Mouse (Mus musculus): ENCODE measurements around the gene Ankar. TPM values are rescaled to one million over a fixed set of nuclear protein-coding genes. Genes with fewer than 3 reads are reported as not detected.

Gene Ankar
- polyA plus RNA-seq, 1 experiment from 2014 or later, result not detected

- no peak overlapping the region for H3K4me2 ChIP-seq (ENCODE audit: low read depth)
- ATAC-seq (ENCODE audit: insufficient read depth, low FRiP score, low TSS enrichment) (no peak), DNase-seq (ENCODE audit: low spot score) (no peak)
- H3K27me3 ChIP-seq (ENCODE audit: control insufficient read depth, insufficient read depth, low read length), result no peaks in the 10 kb centered on the region
- no peaks in the 10 kb centered on the region for H3K36me3 ChIP-seq (ENCODE audit: control insufficient read depth, insufficient read depth, low read length)
- no peak overlapping the region for H3K4me3 ChIP-seq (ENCODE audit: low read depth, low read length)
- WGBS, result 55% methylated on average over 3 of the region's 3 CpGs
- H3K9ac ChIP-seq (ENCODE audit: low read length), result no peak overlapping the region
- no peak overlapping the region for H3K27ac ChIP-seq (ENCODE audit: low read depth, low read length)
- no peaks in the 10 kb centered on the region for H3K4me1 ChIP-seq (ENCODE audit: control insufficient read depth, insufficient read depth, low read length)
- no peaks in the 10 kb centered on the region for H3K9me3 ChIP-seq (ENCODE audit: control insufficient read depth, low read length)
Measured at GRCm38 (mm10) chr1:72696256-72696655, 4.1 kb downstream of the Ankar start.

DNA sequence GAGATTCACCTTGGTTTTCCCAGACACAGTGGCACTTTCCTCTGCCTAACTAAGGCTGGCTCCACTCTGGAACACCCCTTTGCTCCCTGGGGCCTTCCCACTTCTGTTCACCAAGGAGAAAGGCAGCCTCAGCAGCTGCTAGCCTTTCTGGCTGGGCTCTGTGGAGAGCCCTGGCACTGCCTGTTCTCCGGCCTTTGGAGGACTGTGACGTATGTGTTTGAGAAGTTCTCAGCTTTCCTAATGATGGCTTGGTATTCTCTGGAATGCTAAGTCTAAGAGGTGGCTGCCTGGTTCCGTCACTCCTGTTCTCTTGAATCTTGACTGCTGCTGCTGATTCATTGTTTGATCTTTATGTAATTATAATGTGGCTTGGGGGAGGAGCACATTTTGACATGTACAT is 27.3 kb downstream of the Ankar start:
- Histone ChIP-seq H3K9ac (ENCODE audit: low read length) (no peak overlapping the region), H3K27ac (ENCODE audit: low read depth, low read length) (no peak overlapping the region), H3K9me3 (ENCODE audit: control insufficient read depth, low read length) (no peaks in the 10 kb centered on the region), H3K4me2 (ENCODE audit: low read depth) (no peak overlapping the region), H3K4me3 (ENCODE audit: low read depth, low read length) (no peak overlapping the region), H3K4me1 (ENCODE audit: control insufficient read depth, insufficient read depth, low read length) (no peaks in the 10 kb centered on the region), H3K36me3 (ENCODE audit: control insufficient read depth, insufficient read depth, low read length) (no peaks in the 10 kb centered on the region), H3K27me3 (ENCODE audit: control insufficient read depth, insufficient read depth, low read length) (no peaks in the 10 kb centered on the region)
- DNase-seq (ENCODE audit: low spot score) (no peak), ATAC-seq (ENCODE audit: insufficient read depth, low FRiP score, low TSS enrichment) (no peak)
- WGBS, result 46% methylated on average over 3 of the region's 3 CpGs

DNA sequence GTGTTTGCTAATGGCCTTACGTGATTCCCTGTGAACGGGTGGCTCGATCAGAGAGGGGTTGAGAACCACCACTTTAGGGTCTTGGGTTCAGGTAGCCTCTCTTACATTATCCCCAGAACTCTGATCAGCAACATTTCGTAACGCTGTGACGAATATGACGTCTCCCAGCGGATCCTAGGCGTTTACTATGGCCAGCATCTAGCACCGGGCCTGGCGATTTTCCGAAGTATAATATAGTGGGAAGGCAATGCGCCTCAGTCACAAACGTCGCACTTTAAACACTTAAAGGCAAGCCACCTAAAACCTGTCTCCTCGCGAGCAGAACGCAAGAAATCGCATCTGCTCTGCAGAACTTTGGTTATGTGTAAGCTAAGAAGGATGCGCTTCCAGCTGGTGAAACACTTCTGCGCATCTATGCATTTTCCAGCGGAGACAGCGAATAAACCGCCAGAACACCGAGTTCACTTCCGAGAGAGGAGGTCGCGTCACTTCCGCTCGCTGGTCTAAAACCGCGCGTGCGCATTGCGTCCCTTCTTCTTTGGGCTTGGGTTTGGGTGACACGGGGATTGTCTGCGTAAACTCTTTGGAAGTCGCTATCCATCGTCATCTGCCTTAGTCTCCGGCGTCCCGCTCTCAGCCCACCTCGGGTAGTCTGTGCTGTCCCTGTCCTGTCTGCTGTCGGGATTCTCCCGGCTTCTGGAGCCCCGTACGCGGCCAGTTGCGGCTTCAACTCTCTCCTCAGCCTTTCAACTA is 59.5 kb downstream of the Ankar start:
- DNase-seq (ENCODE audit: low spot score) (peak; percentile 82), ATAC-seq (ENCODE audit: insufficient read depth, low FRiP score, low TSS enrichment) (peak; percentile 27; the same call in 1 of the 2 replicates)
- no peak overlapping the region for H3K9ac ChIP-seq (ENCODE audit: low read length)
- no peak overlapping the region for H3K27ac ChIP-seq (ENCODE audit: low read depth, low read length)
- WGBS, result 41% methylated on average over 49 of the region's 49 CpGs
- no peaks in the 10 kb centered on the region for H3K4me1 ChIP-seq (ENCODE audit: control insufficient read depth, insufficient read depth, low read length)
- H3K4me2 ChIP-seq (ENCODE audit: low read depth), result peak overlapping the region; percentile 40
- no peaks in the 10 kb centered on the region for H3K36me3 ChIP-seq (ENCODE audit: control insufficient read depth, insufficient read depth, low read length)
- no peaks in the 10 kb centered on the region for H3K9me3 ChIP-seq (ENCODE audit: control insufficient read depth, low read length)
- no peak overlapping the region for H3K4me3 ChIP-seq (ENCODE audit: low read depth, low read length)
- no peaks in the 10 kb centered on the region for H3K27me3 ChIP-seq (ENCODE audit: control insufficient read depth, insufficient read depth, low read length)

- no peak for ATAC-seq (ENCODE audit: insufficient read depth, low FRiP score, low TSS enrichment)
Measured at GRCm38 (mm10) chr1:72635221-72635620, 65.2 kb downstream of the Ankar start.

GRCm38 (mm10) chr1:72612172-72612571 is 88.2 kb downstream of the Ankar start:
- ATAC-seq (ENCODE audit: insufficient read depth, low FRiP score, low TSS enrichment) (no peak), DNase-seq (ENCODE audit: low spot score) (no peak)
- H3K4me2 ChIP-seq (ENCODE audit: low read depth), result no peak overlapping the region
- no peak overlapping the region for H3K9ac ChIP-seq (ENCODE audit: low read length)
- WGBS, result 93% methylated on average over 6 of the region's 6 CpGs
- H3K27ac ChIP-seq (ENCODE audit: low read depth, low read length), result no peak overlapping the region
- no peaks in the 10 kb centered on the region for H3K9me3 ChIP-seq (ENCODE audit: control insufficient read depth, low read length)
- H3K4me1 ChIP-seq (ENCODE audit: control insufficient read depth, insufficient read depth, low read length), result 0 out of 2 replicates have a peak, but pooled peaks cover 3% of the 10 kb centered on the region
- no peak overlapping the region for H3K4me3 ChIP-seq (ENCODE audit: low read depth, low read length)
- H3K27me3 ChIP-seq (ENCODE audit: control insufficient read depth, insufficient read depth, low read length), result no peaks in the 10 kb centered on the region
- peaks cover 4% of the 10 kb centered on the region for H3K36me3 ChIP-seq (ENCODE audit: control insufficient read depth, insufficient read depth, low read length)

More at GRCm38 (mm10) chr1:72635221-72635620, 65.2 kb downstream of the Ankar start:
- H3K9ac ChIP-seq (ENCODE audit: low read length), result no peak overlapping the region
- no peaks in the 10 kb centered on the region for H3K27me3 ChIP-seq (ENCODE audit: control insufficient read depth, insufficient read depth, low read length)
- no peak overlapping the region for H3K4me2 ChIP-seq (ENCODE audit: low read depth)
- 26% methylated on average over 5 of the region's 5 CpGs for whole genome bisulfite sequencing
- H3K27ac ChIP-seq (ENCODE audit: low read depth, low read length), result 0 out of 2 replicates have a peak overlapping the region, but pooled peaks have one; percentile 14
- no peak for DNase-seq (ENCODE audit: low spot score)
- 0 out of 2 replicates have a peak, but pooled peaks cover under 1% of the 10 kb centered on the region for H3K36me3 ChIP-seq (ENCODE audit: control insufficient read depth, insufficient read depth, low read length)
- no peak overlapping the region for H3K4me3 ChIP-seq (ENCODE audit: low read depth, low read length)
- no peaks in the 10 kb centered on the region for H3K4me1 ChIP-seq (ENCODE audit: control insufficient read depth, insufficient read depth, low read length)
- H3K9me3 ChIP-seq (ENCODE audit: control insufficient read depth, low read length), result no peaks in the 10 kb centered on the region

GRCm38 (mm10) chr1:72609887-72610877 is 90.2 kb downstream of the Ankar start:
- Histone ChIP-seq H3K9me3 (ENCODE audit: control insufficient read depth, low read length) (no peaks in the 10 kb centered on the region), H3K4me1 (ENCODE audit: control insufficient read depth, insufficient read depth, low read length) (0 out of 2 replicates have a peak, but pooled peaks cover 3% of the 10 kb centered on the region), H3K9ac (ENCODE audit: low read length) (no peak overlapping the region), H3K27ac (ENCODE audit: low read depth, low read length) (no peak overlapping the region), H3K4me2 (ENCODE audit: low read depth) (no peak overlapping the region), H3K27me3 (ENCODE audit: control insufficient read depth, insufficient read depth, low read length) (no peaks in the 10 kb centered on the region), H3K36me3 (ENCODE audit: control insufficient read depth, insufficient read depth, low read length) (peaks cover 4% of the 10 kb centered on the region), H3K4me3 (ENCODE audit: low read depth, low read length) (no peak overlapping the region)
- ATAC-seq (ENCODE audit: insufficient read depth, low FRiP score, low TSS enrichment) (peak; percentile 77), DNase-seq (ENCODE audit: low spot score) (no peak)
- WGBS, result 75% methylated on average over 23 of the region's 23 CpGs

GRCm38 (mm10) chr1:72609129-72609528 is 91.2 kb downstream of the Ankar start:
- ATAC-seq (ENCODE audit: insufficient read depth, low FRiP score, low TSS enrichment) (no peak; the same call in 1 of the 2 replicates), DNase-seq (ENCODE audit: low spot score) (no peak)
- Histone ChIP-seq H3K27me3 (ENCODE audit: control insufficient read depth, insufficient read depth, low read length) (no peaks in the 10 kb centered on the region), H3K36me3 (ENCODE audit: control insufficient read depth, insufficient read depth, low read length) (peaks cover 4% of the 10 kb centered on the region), H3K4me3 (ENCODE audit: low read depth, low read length) (no peak overlapping the region), H3K9ac (ENCODE audit: low read length) (no peak overlapping the region), H3K4me1 (ENCODE audit: control insufficient read depth, insufficient read depth, low read length) (0 out of 2 replicates have a peak, but pooled peaks cover 3% of the 10 kb centered on the region), H3K27ac (ENCODE audit: low read depth, low read length) (no peak overlapping the region), H3K9me3 (ENCODE audit: control insufficient read depth, low read length) (no peaks in the 10 kb centered on the region), H3K4me2 (ENCODE audit: low read depth) (no peak overlapping the region)
- 88% methylated on average over 10 of the region's 10 CpGs for WGBS

GRCm38 (mm10) chr1:72606186-72606673 is 94.1 kb downstream of the Ankar start:
- H3K4me1 ChIP-seq (ENCODE audit: control insufficient read depth, insufficient read depth, low read length), result 0 out of 2 replicates have a peak, but pooled peaks cover 3% of the 10 kb centered on the region
- H3K9ac ChIP-seq (ENCODE audit: low read length), result no peak overlapping the region
- no peaks in the 10 kb centered on the region for H3K9me3 ChIP-seq (ENCODE audit: control insufficient read depth, low read length)
- H3K4me3 ChIP-seq (ENCODE audit: low read depth, low read length), result no peak overlapping the region
- DNase-seq (ENCODE audit: low spot score) (no peak), ATAC-seq (ENCODE audit: insufficient read depth, low FRiP score, low TSS enrichment) (no peak)
- H3K36me3 ChIP-seq (ENCODE audit: control insufficient read depth, insufficient read depth, low read length), result peaks cover 4% of the 10 kb centered on the region
- 0 out of 2 replicates have a peak overlapping the region, but pooled peaks have one; percentile 27 for H3K27ac ChIP-seq (ENCODE audit: low read depth, low read length)
- H3K4me2 ChIP-seq (ENCODE audit: low read depth), result no peak overlapping the region
- 46% methylated on average over 12 of the region's 12 CpGs for WGBS
- H3K27me3 ChIP-seq (ENCODE audit: control insufficient read depth, insufficient read depth, low read length), result no peaks in the 10 kb centered on the region

All from neural tube, embryonic 11.5 days (tissue).